Mouse (Mus musculus) intestine, embryonic 16.5 days (tissue): Measurements from ENCODE around the gene Sp7. TPM values are rescaled to one million over a fixed set of nuclear protein-coding genes. Genes with fewer than 3 reads are reported as not detected.
"Not testable (repeated sequence)": the region's sequence is repeated elsewhere in the genome, so short reads cannot be mapped to it uniquely, and the experiment has no call there.

Source experiments
- ATAC-seq: fragments of 200-750 bp; cut with Nextera tagmentation; 2 replicates; pipeline ENCODE4 v1.8.0; 2017; ENCODE audit warnings: moderate TSS enrichment, moderate library complexity
- H3K27ac ChIP-seq: fragments of 300-500 bp; sonication (generic); 2 replicates; pipeline ENCODE4 v1.5.1; 2014; ENCODE audit warnings: mild to moderate bottlenecking, low read length
- H3K27me3 ChIP-seq: fragments of 300-500 bp; sonication (generic); replicated peaks from 2 replicates; pipeline ENCODE4 v1.6.1; 2014; ENCODE audit warnings: low read length, control low read depth, mixed read lengths; ENCODE audit not compliant: control insufficient read depth, insufficient read depth
- H3K36me3 ChIP-seq: fragments of 300-500 bp; sonication (generic); 2 replicates; pipeline ENCODE4 v1.6.1; 2014; ENCODE audit warnings: low read length, control low read depth; ENCODE audit not compliant: control insufficient read depth, insufficient read depth
- H3K4me1 ChIP-seq: fragments of 300-500 bp; sonication (generic); 2 replicates; pipeline ENCODE4 v1.6.1; 2014; ENCODE audit warnings: low read length, control low read depth, mixed read lengths; ENCODE audit not compliant: control insufficient read depth, insufficient read depth
- H3K4me2 ChIP-seq: fragments of 300-500 bp; sonication (generic); 2 replicates; pipeline ENCODE4 v1.6.1; 2014; ENCODE audit warnings: low read depth, low read length, control low read depth
- H3K4me3 ChIP-seq: fragments of 300-500 bp; sonication (generic); 2 replicates; pipeline ENCODE4 v1.5.1; 2014; ENCODE audit warnings: mild to moderate bottlenecking, low read length
- H3K9ac ChIP-seq: fragments of 300-500 bp; sonication (generic); 2 replicates; pipeline ENCODE4 v1.6.1; 2014; ENCODE audit warnings: low read depth, low read length
- H3K9me3 ChIP-seq: fragments of 300-500 bp; sonication (generic); 2 replicates; pipeline ENCODE4 v1.6.1; 2016; ENCODE audit warnings: low read length, control low read depth; ENCODE audit not compliant: control insufficient read depth
- WGBS: fragments of 180-500 bp; shearing (Covaris S2); extraction: QIAGEN DNeasy Blood & Tissue Kit; methylation state at CpG from one replicate; pipeline ENCODE4 v1.1.7; 2014; 5-methylcytosine and 5-hydroxymethylcytosine counted together
- polyA plus RNA-seq: library from polyadenylated mRNA; unstranded; fragments of >200 nt; fragmentation: Nextera tagmentation; extraction: Ambion mirVana; gene quantifications from 2 replicates; pipeline ENCODE4 v1.2.1, GENCODE M21; 2015

The Sp7 gene
- polyA plus RNA-seq, 1 experiment from 2014 or later: 0.50 TPM

GRCm38 (mm10) chr15:102336946-102337345 is 30.0 kb downstream of the Sp7 start:
- H3K9me3 ChIP-seq: no peaks in the 10 kb centered on the region
- H3K4me2 ChIP-seq: no peak overlapping the region
- ATAC-seq: no peak
- H3K9ac ChIP-seq: no peak overlapping the region
- peaks cover 15% of the 10 kb centered on the region for H3K36me3 ChIP-seq
- H3K27ac ChIP-seq: no peak overlapping the region
- no peaks in the 10 kb centered on the region for H3K27me3 ChIP-seq
- peaks cover 9% of the 10 kb centered on the region for H3K4me1 ChIP-seq
- WGBS: 90% methylated on average over 4 of the region's 4 CpGs
- no peak overlapping the region for H3K4me3 ChIP-seq

- ATAC-seq: not testable (repeated sequence)
- WGBS: 88% methylated on average over 5 of the region's 5 CpGs
These were observed 31.1 kb downstream of the Sp7 start for GRCm38 (mm10) chr15:102335925-102336324.

GRCm38 (mm10) chr15:102335254-102335653 is 31.7 kb downstream of the Sp7 start:
- WGBS: 83% methylated on average over 8 of the region's 8 CpGs
- H3K36me3 ChIP-seq: peaks cover 18% of the 10 kb centered on the region
- ATAC-seq: no peak

More at GRCm38 (mm10) chr15:102335925-102336324, 31.1 kb downstream of the Sp7 start:
- H3K4me1 ChIP-seq: peaks cover 13% of the 10 kb centered on the region
- not testable (repeated sequence) for H3K27me3 ChIP-seq, H3K9me3 ChIP-seq, H3K27ac ChIP-seq, H3K4me3 ChIP-seq, H3K9ac ChIP-seq, H3K4me2 ChIP-seq
- H3K36me3 ChIP-seq: peaks cover 15% of the 10 kb centered on the region

GRCm38 (mm10) chr15:102331610-102332015 is 35.4 kb downstream of the Sp7 start, which contains the start of gene Myg1:
Gene Myg1, plus strand, starts transcription at chr15:102331709.
- peak within 1 kb of the TSS; percentile 85 for H3K9ac ChIP-seq
- H3K27ac ChIP-seq: peak within 1 kb of the TSS; percentile 75
- peak; percentile 95 for ATAC-seq
- no peaks in the 10 kb centered on the region for H3K27me3 ChIP-seq
- no peaks in the 10 kb centered on the region for H3K9me3 ChIP-seq
- H3K36me3 ChIP-seq: peaks cover 18% of the 10 kb centered on the region
- under 1% methylated on average over 30 of the region's 30 CpGs for WGBS
- H3K4me3 ChIP-seq: peak within 1 kb of the TSS; percentile 72
- peak within 1 kb of the TSS; percentile 69 for H3K4me2 ChIP-seq
- H3K4me1 ChIP-seq: peaks cover 17% of the 10 kb centered on the region

More at GRCm38 (mm10) chr15:102335254-102335653, 31.7 kb downstream of the Sp7 start:
- H3K9ac ChIP-seq: no peak overlapping the region
- no peak overlapping the region for H3K4me3 ChIP-seq
- no peaks in the 10 kb centered on the region for H3K9me3 ChIP-seq
- H3K27me3 ChIP-seq: no peaks in the 10 kb centered on the region
- peaks cover 13% of the 10 kb centered on the region for H3K4me1 ChIP-seq
- H3K27ac ChIP-seq: no peak overlapping the region
- no peak overlapping the region for H3K4me2 ChIP-seq

- Histone ChIP-seq H3K27me3 (no peaks in the 10 kb centered on the region), H3K36me3 (peaks cover 12% of the 10 kb centered on the region; the same call in 1 of the 2 replicates), H3K9me3 (no peaks in the 10 kb centered on the region), H3K4me3 (peak overlapping the region; percentile 81), H3K27ac (peak overlapping the region; percentile 54; the same call in 1 of the 2 replicates), H3K4me1 (peaks cover 11% of the 10 kb centered on the region; the same call in 1 of the 2 replicates), H3K4me2 (peak overlapping the region; percentile 75), H3K9ac (peak overlapping the region; percentile 81)
- WGBS: 58% methylated on average over 8 of the region's 8 CpGs
- no peak for ATAC-seq
These were observed 40.1 kb downstream of the Sp7 start for GRCm38 (mm10) chr15:102326892-102327291.

GRCm38 (mm10) chr15:102326022-102326576 is 40.9 kb downstream of the Sp7 start, which contains the start of gene Pfdn5:
Gene Pfdn5, plus strand, starts transcription at chr15:102326116.
- H3K36me3 ChIP-seq: peaks cover 12% of the 10 kb centered on the region; the same call in 1 of the 2 replicates
- peak within 1 kb of the TSS; percentile 81 for H3K9ac ChIP-seq
- peaks cover 8% of the 10 kb centered on the region; the same call in 1 of the 2 replicates for H3K4me1 ChIP-seq
- no peaks in the 10 kb centered on the region for H3K27me3 ChIP-seq
- H3K4me3 ChIP-seq: peak within 1 kb of the TSS; percentile 81
- H3K27ac ChIP-seq: peak within 1 kb of the TSS; percentile 63
- no peaks in the 10 kb centered on the region for H3K9me3 ChIP-seq
- WGBS: under 1% methylated on average over 40 of the region's 40 CpGs
- peak within 1 kb of the TSS; percentile 75 for H3K4me2 ChIP-seq
- ATAC-seq: peak; percentile 92

GRCm38 (mm10) chr15:102324654-102325473 is 42.1 kb downstream of the Sp7 start:
- H3K27me3 ChIP-seq: no peaks in the 10 kb centered on the region
- H3K4me1 ChIP-seq: 0 out of 2 replicates have a peak, but pooled peaks cover 7% of the 10 kb centered on the region
- no peak overlapping the region for H3K4me3 ChIP-seq
- peaks cover 12% of the 10 kb centered on the region for H3K36me3 ChIP-seq
- H3K9ac ChIP-seq: no peak overlapping the region
- no peaks in the 10 kb centered on the region for H3K9me3 ChIP-seq
- H3K27ac ChIP-seq: no peak overlapping the region
- ATAC-seq: no peak
- H3K4me2 ChIP-seq: 0 out of 2 replicates have a peak overlapping the region, but pooled peaks have one; percentile 48
- 74% methylated on average over 12 of the region's 12 CpGs for WGBS

GRCm38 (mm10) chr15:102316263-102316662 is 50.7 kb downstream of the Sp7 start:
- Histone ChIP-seq H3K9ac (no peak overlapping the region), H3K27me3 (no peaks in the 10 kb centered on the region), H3K36me3 (peaks cover 20% of the 10 kb centered on the region), H3K9me3 (no peaks in the 10 kb centered on the region), H3K4me3 (no peak overlapping the region), H3K27ac (no peak overlapping the region), H3K4me2 (no peak overlapping the region), H3K4me1 (no peaks in the 10 kb centered on the region)
- ATAC-seq: no peak
- WGBS: 85% methylated on average over 6 of the region's 6 CpGs

- H3K4me3 ChIP-seq: no peak overlapping the region
- no peak for ATAC-seq
- no peak overlapping the region for H3K4me2 ChIP-seq
- H3K36me3 ChIP-seq: peaks cover 19% of the 10 kb centered on the region
- no peaks in the 10 kb centered on the region for H3K9me3 ChIP-seq
- H3K9ac ChIP-seq: no peak overlapping the region
- no peaks in the 10 kb centered on the region for H3K4me1 ChIP-seq
- H3K27me3 ChIP-seq: no peaks in the 10 kb centered on the region
- H3K27ac ChIP-seq: no peak overlapping the region
- WGBS: 88% methylated on average over 8 of the region's 8 CpGs
These were observed 51.7 kb downstream of the Sp7 start for GRCm38 (mm10) chr15:102315292-102315691.
